Mouse (Mus musculus) erythroid progenitor cell, adult 5-6 weeks (primary cell): ENCODE results near the gene Spata2. TPM values are rescaled to one million over a fixed set of nuclear protein-coding genes. Genes with fewer than 3 reads are reported as not detected.

Source experiments
- ATAC-seq: replicated peaks from 2 replicates; pipeline ENCODE4 v1.8.0; 2016; ENCODE audit warnings: moderate number of reproducible peaks, mild to moderate bottlenecking, moderate TSS enrichment, inconsistent platforms; ENCODE audit not compliant: poor library complexity, low FRiP score, severe bottlenecking
- total RNA-seq, 2 experiments: library from RNA; stranded (forward) in 1 of 2; stranded (reverse) in 1 of 2; fragments of 150-400 nt in 1 of 2; fragments of 186-747, 209-891 nt in 1 of 2; gene quantifications; 2 replicates each; pipeline versions ENCODE4 v1.2.3 to v1.2.4; 2015 to 2017; ENCODE audit warnings: low replicate concordance in 2 of 2

The Spata2 gene
- total RNA-seq, 2 experiments from 2014 or later: 5.4 to 7.5 TPM

DNA sequence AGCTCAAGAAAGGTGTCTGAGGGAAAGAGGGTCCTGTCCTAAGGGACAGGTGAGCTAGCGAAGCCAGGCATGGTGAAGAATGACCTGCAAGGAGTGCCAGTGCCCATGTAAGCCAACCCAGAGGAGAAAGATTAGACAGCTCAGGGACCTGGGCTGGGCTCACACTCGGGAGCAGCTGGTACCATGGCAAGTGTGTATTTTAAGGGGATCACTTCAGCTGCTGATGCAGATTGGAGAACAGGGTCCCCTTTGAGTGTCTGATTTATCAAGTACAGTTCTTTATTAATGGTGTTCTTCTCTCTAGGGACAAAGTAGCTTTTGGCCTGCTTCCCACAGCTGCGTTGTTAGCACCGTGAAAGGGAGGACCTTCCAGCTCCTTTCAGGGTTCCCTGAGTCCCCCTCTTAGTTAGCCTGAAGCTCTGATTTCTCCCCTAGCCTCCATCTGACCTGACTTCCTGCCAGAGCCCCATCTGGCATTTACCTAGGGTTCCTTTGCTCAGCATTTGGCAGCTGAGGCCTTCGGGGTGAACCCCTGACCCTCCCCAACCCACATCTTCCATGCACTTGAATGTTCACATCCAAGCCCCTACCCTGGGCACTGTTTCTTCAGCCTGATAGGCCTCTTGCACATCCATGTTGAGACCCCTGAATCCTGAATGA, 36.2 kb downstream of the Spata2 start:
- ATAC-seq: no peak

DNA sequence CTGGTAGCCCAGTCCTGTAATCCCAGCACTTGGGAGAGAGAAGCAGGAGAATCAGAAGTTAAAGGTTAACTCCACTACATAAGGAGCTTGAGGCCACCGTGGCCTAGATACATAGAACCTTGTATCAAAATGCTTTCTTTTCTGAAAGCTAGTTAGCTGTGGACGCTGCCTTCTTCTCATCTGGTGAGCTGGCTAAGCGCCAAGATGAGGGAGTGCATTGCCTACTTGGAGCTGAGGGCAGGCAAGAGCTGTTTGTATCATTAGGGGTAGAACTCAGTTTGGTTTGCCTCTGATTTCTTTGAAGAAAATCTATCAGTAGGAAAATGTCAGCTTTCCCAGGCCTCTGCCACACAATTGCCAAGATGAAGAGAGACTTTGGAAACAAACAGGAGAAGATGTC, 38.9 kb downstream of the Spata2 start:
- ATAC-seq: no peak

DNA sequence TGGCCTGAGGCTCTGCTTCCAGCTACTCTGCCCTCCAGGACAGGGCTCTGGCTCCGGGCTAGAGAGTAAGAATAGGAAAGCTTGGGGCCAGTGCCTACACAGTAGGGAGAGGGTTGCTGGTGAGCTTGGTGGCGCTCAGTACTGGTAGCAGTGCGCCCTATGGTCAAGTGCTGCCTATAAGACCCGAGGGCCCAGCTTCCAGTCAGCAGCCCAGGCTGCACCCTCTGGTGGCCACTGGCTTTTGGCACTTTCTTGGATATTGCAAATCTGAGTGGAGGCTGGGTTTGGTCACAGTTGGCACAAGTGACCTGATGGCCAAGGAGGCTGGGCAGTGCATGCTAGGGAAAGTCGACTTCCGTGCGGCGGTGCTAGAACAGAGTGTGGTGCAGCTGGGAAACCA, 42.0 kb downstream of the Spata2 start:
- ATAC-seq: no peak

DNA sequence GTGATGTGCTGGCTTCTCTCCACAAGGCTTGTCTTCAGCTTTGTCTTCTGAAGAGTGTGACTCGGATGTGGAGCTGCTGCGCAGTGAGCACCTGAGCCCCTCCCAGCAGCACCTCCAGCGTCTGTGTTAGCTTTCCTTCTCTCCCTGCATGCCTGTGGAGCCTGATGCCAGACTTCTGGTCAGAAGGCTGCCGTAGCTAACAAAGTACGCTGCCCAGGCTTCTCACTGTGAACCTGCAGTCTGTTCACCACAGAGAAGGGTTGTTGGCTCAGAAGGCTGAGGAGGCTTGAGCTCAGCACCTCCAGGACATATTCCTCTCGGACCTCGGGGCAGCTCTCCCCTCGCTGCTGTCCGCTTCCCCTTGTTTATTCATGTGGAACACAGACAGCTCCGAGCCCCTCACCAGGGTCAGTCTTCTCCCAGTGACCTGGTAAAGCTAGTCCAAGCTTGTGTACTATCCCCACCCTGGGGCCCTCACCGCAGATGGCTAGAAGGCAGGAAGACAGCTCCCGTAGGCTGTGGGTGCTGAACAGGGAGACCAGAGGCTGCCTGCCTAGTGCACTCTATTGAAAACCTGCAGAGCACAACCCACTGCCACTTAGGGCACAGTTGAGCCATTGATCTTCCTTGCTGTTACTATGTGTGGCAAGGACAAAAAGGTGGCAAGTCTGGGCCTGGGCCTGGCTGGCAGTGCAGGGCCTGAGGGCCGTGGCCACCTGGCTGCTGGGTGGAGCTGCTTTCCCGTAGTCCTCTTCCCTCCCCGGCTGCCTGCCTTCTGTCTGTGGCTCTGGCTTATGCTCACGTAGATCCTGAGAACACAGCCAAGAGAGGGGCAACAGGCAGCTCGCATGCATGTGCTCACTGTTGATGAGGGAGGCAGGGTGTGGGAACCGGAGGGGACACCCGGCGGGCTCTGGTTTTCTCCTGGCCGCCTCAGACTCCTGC, 43.1 kb downstream of the Spata2 start:
- no peak for ATAC-seq

DNA sequence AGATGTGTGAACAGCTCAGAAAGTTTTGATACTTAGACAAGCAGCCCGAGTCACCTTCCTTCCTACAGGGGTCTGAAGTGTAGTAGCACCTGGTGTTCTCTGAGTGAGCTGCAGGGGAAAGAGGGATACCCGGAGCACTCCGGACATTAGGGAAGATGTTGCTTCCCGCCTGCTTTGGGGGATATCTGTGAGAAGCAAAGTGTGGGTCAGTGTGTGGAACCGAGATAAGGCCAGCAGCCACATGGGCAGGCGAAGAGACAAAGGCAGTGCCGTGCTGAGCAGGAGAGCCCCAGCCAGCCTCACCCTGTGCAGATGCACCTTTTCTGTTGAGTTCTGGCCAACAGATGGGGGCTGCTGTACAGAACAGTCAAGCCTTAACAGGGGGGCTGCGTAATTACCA, 45.1 kb downstream of the Spata2 start:
- peak; percentile 93 for ATAC-seq

DNA sequence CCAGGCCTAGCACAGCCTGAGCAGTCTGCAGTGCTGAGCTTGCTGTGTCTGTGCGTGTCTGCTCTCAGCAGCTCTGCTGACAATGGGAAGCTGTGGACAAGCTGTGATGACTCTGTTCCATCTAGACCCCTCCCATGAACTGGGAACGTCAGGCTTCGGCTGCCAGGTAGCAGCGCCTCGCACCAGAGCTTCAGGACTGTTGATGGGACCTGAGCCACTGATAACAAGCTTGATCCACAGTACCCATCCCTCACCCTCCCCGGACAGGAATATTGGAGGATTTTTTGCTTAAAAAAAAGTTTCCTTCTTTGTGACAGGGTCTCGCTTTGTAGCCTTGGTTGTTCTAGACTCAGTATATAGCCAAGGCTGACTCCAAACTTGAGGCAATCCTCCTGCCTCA, 45.5 kb downstream of the Spata2 start:
- ATAC-seq: peak; percentile 73

DNA sequence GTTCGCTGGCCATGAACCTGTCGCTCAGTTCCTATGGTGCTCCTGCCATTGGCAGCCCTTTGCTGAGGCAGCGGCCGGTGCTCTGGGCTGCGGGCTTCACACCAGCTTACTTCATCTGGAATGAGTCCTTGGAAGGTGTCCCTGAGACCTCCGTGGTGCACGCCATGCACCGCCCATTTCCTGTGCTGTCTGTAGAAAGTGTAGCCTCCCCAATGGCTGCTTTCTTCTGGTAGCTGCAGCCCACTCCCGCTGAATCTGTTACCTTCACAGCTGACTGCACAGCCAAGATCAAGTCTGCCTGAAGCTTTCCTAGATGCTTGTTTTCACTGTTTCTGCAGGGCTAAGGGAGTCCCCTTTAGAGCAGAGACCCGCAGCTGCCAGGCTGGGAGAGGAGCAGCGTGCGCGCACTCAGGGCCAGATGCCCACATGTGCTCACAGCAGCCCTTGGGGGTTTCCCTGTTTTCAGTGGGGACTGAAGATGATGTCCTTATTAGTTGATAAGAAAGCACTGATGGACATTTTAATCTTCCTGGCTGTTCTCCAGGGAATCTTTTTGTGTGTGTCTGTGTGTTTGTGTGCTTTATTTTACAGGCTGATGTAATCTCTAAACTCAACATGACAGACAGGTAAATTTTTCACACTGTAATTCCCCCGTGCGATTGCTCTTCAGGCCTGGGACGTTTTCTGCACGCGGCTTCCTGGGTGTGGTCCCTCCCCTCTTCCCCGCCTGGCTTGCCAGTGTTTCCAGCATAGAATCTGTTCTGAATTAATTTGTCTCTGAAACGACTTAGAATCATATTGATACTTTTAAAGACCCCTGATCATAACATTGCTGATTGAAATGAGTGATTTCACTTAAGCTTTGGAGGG, 46.5 kb downstream of the Spata2 start:
- ATAC-seq: no peak

DNA sequence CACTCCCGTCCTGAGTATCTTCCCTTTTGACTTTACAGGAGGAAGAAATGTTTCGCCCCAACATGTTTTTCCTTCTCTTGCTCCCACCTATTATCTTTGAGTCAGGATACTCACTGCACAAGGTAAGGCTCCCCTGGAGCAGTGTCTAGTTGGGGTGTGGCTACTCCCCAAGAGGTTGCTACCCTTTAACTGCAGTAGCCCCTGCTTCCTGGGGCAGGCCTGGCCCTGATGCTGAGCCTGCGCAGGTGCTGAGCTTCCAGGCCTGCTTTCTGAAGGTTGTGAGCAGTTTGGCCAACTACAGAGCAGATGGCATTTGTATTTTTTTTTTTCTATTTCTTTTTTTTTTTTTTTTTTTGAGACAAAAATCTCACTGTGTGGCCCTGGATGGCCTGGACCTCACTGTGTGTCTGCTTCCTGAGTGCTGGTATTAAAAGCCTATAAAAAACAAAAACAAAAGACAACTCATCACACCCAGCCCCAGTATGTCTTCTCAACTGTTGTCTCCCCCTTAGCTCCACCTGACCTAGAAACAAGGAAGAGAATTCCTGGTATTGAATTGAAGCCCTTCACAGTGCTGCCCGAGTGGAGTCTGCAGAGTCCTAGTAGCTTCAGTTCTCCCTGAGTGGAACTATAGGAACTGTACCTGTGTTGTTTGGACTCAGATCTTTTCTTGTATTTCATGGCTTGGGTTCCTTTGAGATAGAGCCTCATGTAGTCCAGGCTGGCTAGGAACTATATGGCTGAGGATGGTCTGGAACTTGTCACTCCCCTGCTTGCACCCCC, 49.1 kb downstream of the Spata2 start:
- ATAC-seq: no peak

DNA sequence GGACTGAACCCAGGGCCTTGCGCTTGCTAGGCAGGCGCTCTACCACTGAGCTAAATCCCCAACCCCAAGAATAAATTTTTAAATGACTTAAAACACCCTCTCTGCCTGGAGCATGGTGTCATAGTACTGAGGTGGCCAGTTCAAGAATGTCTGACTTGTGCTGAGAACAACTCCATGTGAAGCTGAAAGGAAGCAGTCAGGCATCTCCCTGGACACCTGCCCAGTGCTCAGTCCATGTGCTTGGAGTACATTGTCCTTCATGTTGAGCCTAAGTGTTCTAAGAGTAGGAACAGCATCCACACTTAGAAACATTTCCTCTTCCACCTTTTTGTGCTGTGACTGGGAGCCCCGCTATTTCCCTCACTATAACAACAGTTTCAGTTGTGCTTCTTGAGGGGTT, 53.3 kb downstream of the Spata2 start:
- no peak for ATAC-seq

DNA sequence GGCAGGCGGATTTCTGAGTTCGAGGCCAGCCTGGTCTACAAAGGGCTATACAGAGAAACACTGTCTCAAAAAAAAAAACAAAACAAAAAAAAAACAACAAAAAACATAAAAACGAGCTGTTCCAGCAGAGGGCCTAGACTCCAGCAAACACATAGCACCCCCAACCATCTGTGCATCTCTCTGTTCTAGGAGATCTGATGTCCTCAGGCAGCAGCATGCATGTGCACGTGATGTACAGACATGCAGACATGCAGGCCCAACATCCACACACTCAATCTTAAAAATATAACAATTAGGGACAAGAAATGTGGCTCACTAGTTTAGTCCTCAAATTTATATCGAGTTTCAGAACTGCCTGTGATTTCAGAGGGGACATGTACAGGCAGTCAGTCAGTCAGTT, 56.3 kb downstream of the Spata2 start:
- ATAC-seq: no peak

DNA sequence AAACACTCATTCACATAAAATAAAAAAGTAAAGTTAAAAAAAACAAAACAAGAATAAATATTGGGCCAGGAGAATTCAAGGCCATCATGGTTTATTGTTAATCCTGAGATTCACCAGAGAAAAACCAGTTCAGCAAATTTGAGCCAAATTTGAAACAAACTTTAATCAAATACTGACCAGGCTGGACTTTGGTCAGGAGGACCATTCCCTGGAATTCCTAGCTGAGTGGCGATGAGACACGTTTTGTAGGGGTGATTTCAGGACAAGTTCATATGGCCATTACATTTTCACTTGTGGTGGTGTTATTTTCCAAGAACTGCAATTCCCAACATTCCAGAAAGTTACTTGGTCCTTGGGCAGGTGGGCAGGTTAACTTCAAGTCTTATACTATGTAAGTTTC, 57.1 kb downstream of the Spata2 start:
- no peak for ATAC-seq

DNA sequence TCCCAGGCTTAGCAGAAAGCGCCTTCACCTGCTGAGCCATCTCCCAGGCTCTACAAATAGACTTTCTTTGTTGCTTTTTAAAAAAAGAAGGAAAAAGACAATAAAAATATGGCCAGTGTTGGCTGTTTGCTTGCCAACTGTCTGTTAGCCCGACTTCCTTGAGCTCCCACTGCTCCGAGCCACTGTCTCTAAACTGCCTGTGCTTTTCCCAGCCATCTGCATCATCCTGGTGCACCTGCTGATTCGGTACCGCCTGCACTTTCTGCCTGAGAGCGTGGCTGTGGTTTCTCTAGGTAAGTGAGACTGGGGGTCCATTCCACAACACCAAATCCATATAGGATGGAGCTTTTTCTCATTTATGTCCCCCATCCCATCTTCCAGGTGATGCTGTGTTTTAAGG, 58.1 kb downstream of the Spata2 start:
- ATAC-seq: no peak

DNA sequence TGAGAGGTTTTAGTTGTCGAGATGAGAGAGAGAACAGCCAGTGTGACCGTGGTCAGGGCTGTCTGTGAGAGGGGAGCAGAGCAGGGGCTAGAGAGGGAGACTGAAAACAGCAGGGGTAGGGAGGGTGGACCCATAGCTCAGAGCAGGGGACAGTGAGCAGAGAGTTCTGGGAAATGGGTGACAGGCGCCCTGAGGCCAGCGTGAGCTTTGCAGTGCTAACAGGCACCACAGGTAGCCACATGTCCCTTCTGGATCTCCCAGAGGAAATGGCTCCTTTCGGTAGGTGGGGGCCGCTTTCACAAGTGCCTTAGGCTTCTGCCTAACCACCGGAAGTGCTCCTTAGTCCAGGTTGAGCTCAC, 61.3 kb downstream of the Spata2 start:
- no peak for ATAC-seq

Other genes with a start within 250 kb of the Spata2 start
- 4.7 and 7.5 TPM in 2 replicates for gene B4galt5, start 143.7 kb downstream of the Spata2 start, total RNA-seq (2015; ENCODE audit: low replicate concordance)
- 13.3 and 29.0 TPM in 2 replicates for gene B4galt5, start 143.7 kb downstream of the Spata2 start, total RNA-seq (2017; ENCODE audit: low replicate concordance)
- 49.0 and 56.6 TPM in 2 replicates for gene Slc9a8, start 71.2 kb downstream of the Spata2 start, total RNA-seq (2015; ENCODE audit: low replicate concordance)
- 37.7 and 38.0 TPM in 2 replicates for gene Slc9a8, start 71.2 kb downstream of the Spata2 start, total RNA-seq (2017; ENCODE audit: low replicate concordance)
- gene Rnf114, start 242 bp downstream of the Spata2 start, total RNA-seq (2015; ENCODE audit: low replicate concordance): 24.1 and 33.5 TPM in 2 replicates
- 10.2 and 17.8 TPM in 2 replicates for gene Rnf114, start 242 bp downstream of the Spata2 start, total RNA-seq (2017; ENCODE audit: low replicate concordance)
- not detected in 2 replicates for gene Snai1, start 45.3 kb upstream of the Spata2 start, total RNA-seq (2015; ENCODE audit: low replicate concordance)
- not detected in 2 replicates for gene Snai1, start 45.3 kb upstream of the Spata2 start, total RNA-seq (2017; ENCODE audit: low replicate concordance)
- 186 and 189 TPM in 2 replicates for gene Ube2v1, start 139.2 kb upstream of the Spata2 start, total RNA-seq (2015; ENCODE audit: low replicate concordance)
- gene Ube2v1, start 139.2 kb upstream of the Spata2 start, total RNA-seq (2017; ENCODE audit: low replicate concordance): 82.3 and 114 TPM in 2 replicates
- gene Gm20431, start 168.6 kb upstream of the Spata2 start, total RNA-seq (2015; ENCODE audit: low replicate concordance): not detected in 2 replicates
- not detected in 2 replicates for gene Gm20431, start 168.6 kb upstream of the Spata2 start, total RNA-seq (2017; ENCODE audit: low replicate concordance)
- gene Cebpb, start 196.0 kb upstream of the Spata2 start, total RNA-seq (2015; ENCODE audit: low replicate concordance): 6.3 and 6.5 TPM in 2 replicates
- gene Cebpb, start 196.0 kb upstream of the Spata2 start, total RNA-seq (2017; ENCODE audit: low replicate concordance): 4.4 and 8.4 TPM in 2 replicates
- gene Tmem189, start 196.9 kb upstream of the Spata2 start, total RNA-seq (2015; ENCODE audit: low replicate concordance): 23.9 and 27.0 TPM in 2 replicates
- gene Tmem189, start 196.9 kb upstream of the Spata2 start, total RNA-seq (2017; ENCODE audit: low replicate concordance): 16.9 and 19.5 TPM in 2 replicates